Mouse (Mus musculus) spleen, postnatal 0 days (tissue): Measurements from ENCODE around the gene Vmn2r103. TPM values are rescaled to one million over a fixed set of nuclear protein-coding genes. Genes with fewer than 3 reads are reported as not detected.

ENCODE experiments used
- polyA plus RNA-seq: library from polyadenylated mRNA; unstranded; fragments of >200 nt; fragmentation: Nextera tagmentation; extraction: Ambion mirVana; gene quantifications from 2 replicates; pipeline ENCODE4 v1.2.1, GENCODE M21; 2015

Vmn2r103 gene
- polyA plus RNA-seq, result not detected in 2 replicates

DNA sequence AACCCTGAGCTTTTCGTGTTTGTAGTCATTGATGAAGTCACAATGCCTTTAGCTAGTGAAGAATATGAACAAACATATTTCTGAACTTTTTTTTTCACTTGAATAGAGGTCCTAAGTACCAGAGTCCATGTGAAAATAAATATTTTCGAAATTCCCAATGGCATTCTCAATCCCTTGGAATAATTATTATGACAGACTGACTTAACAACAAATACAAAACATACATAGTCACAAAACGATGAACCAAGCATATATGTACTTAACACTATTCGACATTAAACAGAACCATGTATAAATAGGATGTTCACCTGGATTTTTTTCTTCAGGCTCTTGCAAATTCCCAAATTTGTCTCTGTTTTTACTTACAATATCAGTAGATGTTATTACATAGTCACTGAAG is at the start of gene Vmn2r103:
Gene Vmn2r103 (plus strand): TSS at position 301 of the 400 bp plus-strand sequence.

Other genes starting within 250 kb of the Vmn2r103 start
- not detected in 2 replicates for gene Vmn2r101, start 196.1 kb upstream of the Vmn2r103 start, polyA plus RNA-seq
- gene Vmn2r102, start 113.0 kb upstream of the Vmn2r103 start, polyA plus RNA-seq, result not detected in 2 replicates